Mouse (Mus musculus): ENCODE measurements at regions not wholly inside any gene's neighbourhood (a gene's known extent, or its start where the extent isn't known, plus 50 kb on each side); places are given as distances from the start of the nearest gene placed in this dataset.
A peak's percentile ranks its signal among the peaks of the same experiment; 100 is the strongest.

DNA sequence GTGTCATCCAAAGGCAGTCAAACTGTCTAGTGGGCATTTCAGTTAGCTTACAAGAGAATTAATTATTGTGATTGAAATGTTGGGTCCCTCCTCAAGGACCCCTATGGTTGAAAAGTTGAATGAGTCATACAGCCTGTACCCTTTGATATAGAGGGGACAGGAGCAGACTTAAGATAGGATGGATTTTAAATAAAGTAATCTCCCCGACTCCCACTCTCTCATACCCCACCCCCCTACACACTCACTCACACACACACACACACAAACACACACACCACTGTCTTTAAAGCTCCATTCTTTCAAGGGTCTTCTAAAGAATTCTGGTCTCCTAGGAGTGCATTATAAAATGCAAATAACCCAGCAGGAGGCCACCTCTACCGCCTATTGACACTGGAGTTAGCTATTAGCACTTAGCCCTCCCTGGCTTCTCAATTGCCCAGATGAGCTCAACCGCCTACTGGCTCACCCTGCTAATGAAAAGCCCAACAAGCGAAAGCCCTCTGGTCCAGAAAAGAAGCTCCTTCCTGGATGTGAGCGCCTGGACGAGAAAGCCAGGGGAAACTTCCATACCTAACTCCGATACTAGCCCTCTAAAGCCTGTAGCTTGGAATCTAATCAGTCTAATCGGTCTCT is 236.3 kb upstream of the Rgma start:
- no peak for DNase-seq (ENCODE audit: low read depth, low spot score)

DNA sequence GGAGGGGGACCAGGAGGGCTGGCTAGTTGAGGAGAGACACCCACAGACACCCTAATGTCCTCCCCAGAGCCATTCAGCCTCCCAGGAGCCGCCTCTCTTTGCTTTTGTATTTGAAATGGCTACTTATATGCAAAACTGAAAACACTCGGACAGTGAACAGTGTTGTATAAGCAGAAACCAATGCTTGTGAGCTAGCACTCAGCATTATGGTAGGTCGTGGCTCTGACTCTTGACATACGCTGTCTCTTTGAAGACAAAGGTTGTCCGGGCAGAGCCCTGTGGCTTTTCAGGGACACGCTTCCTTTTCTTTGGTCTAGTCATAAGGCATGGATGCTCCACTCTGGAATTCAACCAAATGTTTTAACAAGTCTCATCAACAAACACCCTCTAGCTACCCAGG is 235.4 kb upstream of the Rgma start:
- no peak for DNase-seq (ENCODE audit: low read depth, low spot score)

DNA sequence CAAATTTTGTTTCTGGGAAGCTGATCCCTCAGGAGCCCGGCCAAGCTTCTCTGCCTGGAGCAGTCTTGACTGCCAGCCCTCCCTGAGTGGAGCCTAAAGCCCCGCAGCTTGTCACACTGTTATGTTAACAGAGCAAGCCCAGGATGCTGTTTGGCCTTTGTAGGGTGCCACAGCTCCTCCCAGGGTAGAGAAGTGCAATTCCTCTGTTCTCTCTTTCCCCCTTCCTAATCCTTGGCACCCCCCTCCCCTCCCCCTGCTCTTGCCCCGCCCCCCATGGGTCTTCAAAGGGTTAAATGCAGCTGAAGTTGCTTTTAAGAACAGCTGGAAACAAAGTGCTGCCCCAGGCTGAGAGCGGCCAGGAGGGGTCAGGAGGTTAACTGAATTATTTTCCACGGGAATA is 234.1 kb upstream of the Rgma start:
- DNase-seq (ENCODE audit: low read depth, low spot score): peak; percentile 42

DNA sequence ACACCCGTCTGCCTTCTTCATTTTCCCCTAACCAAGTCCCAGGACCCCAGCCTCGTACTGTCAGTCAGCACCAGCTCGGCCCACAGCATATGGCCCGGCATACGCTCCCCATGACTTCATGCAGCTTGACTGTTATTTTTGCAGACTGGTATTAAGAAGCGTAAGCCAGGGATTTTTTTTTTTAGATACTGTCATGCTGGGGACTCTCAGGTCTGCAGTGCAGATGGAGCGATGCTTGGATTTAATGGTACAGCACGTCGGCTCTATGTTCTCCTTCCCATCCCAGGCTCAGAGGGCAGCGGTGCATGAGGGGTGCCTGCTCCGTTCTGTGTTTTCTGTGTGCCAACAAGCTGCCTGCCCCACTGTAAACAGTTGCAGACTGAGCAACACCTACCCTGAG is 231.4 kb upstream of the Rgma start:
- DNase-seq (ENCODE audit: low read depth, low spot score): no peak

DNA sequence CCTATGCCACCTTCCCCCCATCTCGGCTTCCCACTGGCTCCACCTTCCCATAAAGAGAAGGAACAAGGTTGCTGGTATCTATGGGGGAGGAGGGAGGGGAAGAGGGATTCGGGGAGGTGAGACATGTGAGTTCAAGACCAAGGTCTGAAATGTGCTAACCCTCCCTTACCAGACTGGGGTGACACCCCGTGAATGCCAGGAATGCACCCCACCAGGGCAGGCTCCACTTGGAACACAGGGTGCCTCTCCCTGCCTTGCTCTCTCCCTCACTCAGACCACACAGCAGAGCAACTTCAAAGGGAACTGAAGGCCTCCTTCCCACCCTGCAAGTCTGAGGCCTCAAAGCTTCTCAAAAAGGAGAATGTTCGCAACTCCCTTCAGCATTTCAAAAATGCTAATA is 230.5 kb upstream of the Rgma start:
- no peak for DNase-seq (ENCODE audit: low read depth, low spot score)

DNA sequence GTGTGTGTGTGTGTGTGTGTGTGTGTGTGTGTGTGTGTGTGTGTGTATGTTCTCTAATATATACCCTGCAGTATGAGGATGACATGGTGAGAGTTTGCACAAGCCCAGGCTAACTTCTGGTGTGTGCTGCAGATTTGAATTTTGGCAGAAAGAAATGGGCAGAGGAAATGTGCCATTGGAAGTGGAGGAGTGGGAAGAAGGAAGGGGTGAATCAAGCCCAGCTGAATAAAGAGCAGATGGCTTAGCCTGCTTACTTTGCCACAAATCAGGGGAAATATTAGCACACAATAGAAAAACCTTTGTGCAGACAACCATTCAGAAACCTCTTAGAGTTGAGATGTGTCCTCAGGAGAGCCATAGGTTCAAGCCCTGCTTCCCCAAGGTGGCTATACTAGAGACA is 228.1 kb upstream of the Rgma start:
- DNase-seq (ENCODE audit: low read depth, low spot score): no peak

DNA sequence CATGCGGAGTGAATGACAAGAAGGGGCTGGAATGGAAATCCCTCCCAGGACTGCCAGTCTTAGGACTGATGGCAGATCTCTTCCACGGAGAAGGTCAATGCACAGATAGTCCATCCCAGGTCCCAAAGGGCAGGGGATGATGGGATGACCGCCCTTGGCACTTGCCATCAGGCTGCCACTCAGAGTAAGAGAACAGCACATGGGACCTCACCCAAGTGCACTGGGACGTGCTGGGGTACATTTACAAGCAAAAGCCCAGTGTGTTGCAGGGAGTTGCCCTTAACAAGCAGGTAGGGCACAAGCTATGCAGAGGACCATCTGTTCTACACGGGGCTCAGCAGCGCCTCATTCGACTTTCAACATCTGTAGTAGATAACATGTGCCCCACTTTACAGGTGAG is 224.9 kb upstream of the Rgma start:
- no peak for DNase-seq (ENCODE audit: low read depth, low spot score)

DNA sequence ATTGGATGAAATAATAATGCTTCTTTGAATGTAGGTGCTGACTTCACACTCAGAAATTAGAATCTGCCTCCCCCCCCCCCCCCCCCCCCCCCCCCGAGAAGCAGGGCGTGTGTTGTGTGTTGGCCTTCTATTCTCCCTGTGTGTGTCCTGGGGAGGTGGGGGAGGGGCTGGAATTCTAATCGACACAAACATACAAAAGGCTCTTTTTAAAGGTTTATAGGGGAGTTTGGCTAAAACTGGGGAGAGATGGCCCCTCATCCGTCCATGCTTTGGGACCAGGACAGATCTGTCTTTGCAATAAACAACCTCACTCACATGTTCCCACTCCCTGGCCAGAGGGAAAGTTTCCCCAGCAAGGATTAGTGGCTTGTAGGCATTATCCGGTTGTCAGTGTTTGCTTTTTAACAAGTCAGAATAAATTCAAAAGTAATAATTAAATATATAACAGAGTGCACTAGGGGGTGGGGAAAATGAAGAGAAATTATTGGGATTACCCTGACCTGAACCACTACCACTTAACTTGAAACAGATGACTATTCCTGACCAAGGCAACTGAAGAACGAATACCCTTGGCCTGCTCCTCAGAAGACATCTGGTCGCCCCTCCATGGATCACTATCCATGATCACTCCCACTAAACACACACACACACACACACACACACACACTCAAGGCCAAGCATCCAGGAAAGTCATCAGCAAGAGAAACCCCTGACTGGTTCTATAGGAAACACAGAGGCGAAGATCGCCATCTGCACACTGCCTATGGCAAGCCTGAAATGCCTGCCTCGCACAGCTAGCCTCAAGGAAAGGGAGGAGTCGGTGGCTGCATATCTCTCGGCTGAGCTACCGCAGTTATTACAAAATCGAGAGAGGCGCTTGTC is 223.5 kb upstream of the Rgma start:
- DNase-seq (ENCODE audit: low read depth, low spot score): no peak

DNA sequence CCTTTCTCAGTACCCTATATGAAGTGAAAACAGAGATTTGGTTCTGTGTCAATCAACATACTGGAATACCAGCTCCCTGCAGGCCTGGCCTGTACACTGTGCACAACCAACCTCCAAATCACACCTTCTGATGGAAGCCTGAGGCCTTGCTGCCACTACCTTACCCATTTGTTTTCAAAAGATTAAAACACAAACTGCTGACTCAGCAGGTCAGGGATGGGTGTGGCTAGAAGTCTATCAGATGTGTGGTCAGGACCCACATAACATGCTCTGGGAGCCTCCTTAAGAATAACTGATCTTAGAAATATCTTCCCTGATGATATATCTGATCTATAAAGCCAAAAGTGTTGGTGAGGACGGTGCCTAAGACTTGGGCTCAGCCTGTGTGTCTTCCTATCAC is 221.6 kb upstream of the Rgma start:
- DNase-seq (ENCODE audit: low read depth, low spot score): no peak

DNA sequence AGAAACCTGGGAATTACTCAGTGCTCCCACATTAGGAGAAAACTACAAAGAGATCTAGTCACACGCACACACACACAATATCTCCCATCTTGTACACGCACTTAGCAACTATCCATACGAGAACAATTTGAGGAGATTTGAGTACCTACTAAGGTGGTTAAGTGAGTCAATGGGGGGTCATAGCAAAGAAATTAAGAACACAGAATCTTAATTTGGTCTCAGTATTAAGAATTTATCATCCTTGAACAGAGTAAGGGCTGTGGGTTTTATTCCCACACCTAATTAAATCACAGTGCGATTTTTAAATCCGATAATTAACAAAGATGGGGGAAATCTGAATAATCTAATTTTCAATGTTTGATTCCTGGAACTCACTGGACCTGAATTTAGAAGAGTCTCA is 216.5 kb upstream of the Rgma start:
- no peak for DNase-seq (ENCODE audit: low read depth, low spot score)

DNA sequence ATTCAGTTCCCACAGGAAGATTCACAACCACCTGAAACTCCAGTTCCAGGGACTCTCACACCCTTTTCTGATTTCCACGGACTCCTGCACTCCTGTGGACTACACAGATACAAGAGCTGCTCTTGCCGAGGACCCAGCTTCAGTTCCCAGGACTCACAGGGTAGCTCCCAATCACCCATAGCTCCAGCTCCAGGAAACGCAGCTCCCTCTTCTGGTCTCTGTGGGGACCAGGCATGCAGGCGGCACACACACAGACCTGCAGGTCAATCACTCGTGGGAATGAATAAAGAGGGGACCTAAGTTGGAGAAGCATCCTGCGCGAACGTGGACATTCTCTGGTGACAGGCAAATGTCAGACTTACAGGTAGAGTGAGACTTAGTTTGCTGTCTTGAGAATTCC is 214.3 kb upstream of the Rgma start:
- no peak for DNase-seq (ENCODE audit: low read depth, low spot score)

DNA sequence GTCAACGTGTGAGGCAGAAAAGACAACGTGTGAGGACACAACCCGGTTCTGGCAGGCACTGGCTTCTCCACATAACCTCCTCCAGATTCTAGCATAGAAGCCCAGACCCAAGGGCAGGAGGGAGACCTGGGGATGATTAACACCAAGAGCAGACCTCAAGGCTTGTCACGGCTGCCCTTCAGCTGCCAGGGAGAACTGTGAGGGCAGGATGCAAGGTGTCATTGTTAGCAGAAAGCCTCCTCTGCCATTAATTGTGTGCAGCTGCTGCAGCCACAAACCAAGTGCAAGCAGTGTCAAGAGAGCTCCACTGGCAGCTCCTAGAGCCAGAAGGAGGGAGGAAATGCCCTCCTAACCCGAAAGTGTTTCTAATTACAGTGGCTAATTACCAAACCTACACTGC is 211.6 kb upstream of the Rgma start:
- DNase-seq (ENCODE audit: low read depth, low spot score): no peak

DNA sequence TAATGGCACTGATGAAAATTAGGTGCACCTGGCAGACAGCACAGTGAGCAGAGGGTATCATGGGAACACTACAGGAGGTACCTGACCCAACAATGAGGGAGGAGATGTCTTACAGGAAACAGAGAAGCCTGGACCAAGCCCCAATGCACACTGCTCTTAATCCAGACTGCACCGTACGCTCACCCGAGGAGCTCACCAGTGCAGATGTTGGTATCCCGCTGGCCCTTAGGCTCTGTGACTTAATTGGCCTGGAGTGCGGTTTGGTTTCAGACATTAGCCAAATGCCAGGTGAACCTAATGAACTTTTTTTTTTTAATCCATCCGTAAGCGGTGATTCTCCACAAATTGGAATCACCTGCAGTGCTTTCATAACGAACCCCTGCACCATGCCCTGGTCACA is 209.8 kb upstream of the Rgma start:
- no peak for DNase-seq (ENCODE audit: low read depth, low spot score)

DNA sequence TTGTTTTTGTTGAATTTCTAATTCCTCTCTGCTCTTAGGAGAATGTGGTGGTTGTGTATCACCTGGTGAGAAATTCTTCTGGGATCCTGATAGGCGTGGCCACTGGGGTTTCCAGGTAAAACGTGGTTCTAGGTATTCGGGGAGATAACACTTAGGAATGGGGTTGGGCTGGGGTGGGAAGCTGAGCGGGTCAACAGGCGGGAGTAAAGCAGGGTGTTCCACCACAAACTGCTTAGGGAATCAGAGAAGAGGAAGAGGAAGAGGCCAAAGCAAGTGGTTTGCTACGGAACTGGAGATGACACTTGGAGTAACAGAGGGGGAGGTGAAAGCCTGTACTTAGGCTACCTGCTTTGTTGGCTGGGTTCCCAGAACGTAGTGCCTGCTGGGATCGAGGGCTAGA is 205.9 kb upstream of the Rgma start:
- DNase-seq (ENCODE audit: low read depth, low spot score): no peak

DNA sequence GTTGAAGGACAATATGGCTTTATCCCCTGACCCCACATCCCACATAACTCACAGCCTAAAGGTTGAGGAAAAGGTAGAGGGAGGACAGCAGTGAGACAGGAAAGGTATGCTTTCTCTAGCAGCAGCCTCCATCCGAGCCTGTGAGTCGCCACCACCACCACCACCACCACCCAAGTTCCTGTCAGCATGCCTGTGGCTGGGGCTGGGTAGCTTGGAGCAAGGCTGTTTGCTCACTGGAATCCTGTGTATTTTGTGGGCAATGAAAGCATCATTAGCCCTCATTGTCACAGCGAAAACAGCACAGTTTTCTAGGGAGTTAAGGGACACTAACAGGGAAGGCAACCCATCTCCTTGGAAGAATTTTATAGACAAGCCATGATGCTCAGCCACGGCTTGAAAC is 202.7 kb upstream of the Rgma start:
- DNase-seq (ENCODE audit: low read depth, low spot score): no peak

DNA sequence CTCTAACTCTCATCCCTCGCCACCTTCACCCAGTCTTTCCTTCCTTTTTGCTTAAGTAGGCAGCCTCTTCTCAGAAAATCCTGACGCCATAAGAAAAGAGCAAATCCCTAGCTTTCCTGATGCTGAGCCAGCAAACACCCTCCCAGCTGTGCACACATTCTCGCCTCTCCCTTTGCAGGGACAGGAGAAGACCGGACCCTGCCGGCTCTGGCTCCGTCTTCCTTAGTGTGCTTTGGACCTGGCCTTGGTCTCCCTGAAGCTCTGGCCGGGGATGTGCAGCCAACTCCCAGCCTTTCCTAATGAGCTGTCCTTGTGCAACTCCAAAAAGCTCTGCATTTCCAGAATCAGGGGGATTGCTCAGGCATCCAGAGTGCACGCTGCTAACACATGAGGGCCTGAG is 191.5 kb upstream of the Rgma start:
- DNase-seq (ENCODE audit: low read depth, low spot score): no peak

DNA sequence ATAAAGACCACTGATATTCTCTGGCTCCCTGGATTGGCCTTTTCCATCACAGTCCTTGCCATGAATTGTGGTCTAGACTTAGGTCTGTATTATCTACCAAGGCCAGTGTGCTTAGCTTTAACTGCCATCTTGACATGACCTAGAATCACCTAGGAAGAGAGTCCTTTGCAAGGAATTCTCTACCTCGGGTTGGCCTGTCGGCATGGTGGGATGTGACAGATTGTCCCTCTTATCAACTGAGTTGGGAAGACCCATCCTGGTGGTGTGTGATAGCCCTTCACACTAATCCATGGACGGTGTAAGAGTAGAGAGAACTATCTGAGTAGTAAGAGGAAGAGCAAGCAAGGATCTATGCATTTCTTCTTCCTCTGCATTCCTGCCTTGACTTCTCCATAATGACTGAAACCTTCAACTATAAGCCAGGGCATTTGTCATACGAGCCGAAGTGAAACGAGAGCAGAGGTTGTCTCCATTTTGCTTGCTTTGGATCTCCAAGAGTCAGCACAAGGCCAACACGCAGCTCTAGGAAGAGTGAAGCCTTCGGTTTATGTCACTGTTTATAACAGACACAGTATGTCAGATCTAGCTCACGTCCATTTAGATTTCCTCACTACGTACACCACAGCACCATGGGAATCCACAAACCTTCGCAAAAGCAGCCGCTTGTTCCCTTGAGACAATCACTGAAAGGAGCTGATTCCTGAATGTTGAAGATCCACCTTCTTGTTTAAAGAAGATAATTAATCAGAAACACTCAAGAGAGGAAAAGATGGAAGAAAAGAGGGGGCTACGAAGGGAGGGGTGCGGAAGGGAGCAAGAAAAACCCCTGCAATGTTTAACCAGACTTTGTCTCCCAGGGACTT is 190.9 kb upstream of the Rgma start:
- no peak for DNase-seq (ENCODE audit: low read depth, low spot score)

DNA sequence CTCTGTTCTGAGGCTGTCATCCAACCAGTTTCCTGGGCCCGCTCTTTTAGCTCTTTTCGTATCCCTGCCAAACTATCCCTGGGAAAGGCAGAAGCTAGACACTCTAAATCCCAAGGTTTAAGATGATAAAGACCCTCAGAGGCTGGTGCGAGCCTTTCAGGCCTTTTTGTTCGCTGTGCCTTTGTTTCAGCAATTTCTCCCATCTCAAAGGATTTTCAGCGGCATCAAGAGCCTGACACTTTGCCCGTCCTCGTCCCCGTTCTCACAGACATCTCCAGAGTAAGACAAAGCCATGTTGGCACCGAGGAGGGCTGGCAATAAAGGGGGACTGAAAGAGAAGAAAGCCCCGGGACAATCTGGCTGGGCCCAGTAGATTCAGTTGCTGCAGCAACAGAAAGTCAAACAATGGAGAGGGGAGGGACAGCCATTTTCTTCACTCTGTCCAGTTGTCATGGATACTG is 190.2 kb upstream of the Rgma start:
- no peak for DNase-seq (ENCODE audit: low read depth, low spot score)

DNA sequence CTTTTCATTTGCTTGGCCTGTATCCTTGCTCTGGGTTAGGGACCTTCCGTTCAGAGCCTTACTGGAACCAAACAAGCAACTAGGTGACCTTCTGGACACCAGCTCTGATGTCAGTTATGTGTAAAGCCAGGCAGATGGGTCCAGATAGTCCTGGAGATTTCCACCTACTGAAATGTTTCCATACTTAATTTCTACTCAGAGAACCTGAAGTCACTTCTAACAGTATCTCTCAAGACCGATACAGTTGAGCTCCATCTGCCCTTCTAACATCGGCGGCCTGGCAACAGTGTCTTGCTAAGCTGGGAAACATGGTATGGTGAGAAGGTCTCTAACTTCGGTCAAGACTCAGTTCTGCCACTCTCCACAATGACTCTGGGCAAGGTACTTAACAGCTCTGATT is 189.7 kb upstream of the Rgma start:
- no peak for DNase-seq (ENCODE audit: low read depth, low spot score)

DNA sequence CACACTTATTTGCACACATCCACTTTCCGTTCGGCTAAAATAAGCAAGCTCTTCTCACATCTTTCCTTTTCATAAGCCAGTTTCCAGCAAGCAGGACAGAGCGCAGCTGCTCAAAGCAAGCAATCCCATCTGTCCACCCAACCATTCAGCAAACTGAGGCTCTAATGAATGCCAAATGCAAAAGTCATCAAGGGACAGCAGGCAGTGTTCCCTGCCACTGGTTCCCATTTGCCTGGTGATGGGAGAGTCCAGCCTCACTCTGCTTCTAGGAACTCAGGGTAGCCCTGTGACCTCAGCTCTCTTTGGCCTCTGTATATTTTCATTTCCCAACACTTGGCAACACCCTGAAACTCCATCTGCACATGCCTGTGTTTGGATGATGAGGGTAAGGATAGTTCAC is 188.8 kb upstream of the Rgma start:
- no peak for DNase-seq (ENCODE audit: low read depth, low spot score)

DNA sequence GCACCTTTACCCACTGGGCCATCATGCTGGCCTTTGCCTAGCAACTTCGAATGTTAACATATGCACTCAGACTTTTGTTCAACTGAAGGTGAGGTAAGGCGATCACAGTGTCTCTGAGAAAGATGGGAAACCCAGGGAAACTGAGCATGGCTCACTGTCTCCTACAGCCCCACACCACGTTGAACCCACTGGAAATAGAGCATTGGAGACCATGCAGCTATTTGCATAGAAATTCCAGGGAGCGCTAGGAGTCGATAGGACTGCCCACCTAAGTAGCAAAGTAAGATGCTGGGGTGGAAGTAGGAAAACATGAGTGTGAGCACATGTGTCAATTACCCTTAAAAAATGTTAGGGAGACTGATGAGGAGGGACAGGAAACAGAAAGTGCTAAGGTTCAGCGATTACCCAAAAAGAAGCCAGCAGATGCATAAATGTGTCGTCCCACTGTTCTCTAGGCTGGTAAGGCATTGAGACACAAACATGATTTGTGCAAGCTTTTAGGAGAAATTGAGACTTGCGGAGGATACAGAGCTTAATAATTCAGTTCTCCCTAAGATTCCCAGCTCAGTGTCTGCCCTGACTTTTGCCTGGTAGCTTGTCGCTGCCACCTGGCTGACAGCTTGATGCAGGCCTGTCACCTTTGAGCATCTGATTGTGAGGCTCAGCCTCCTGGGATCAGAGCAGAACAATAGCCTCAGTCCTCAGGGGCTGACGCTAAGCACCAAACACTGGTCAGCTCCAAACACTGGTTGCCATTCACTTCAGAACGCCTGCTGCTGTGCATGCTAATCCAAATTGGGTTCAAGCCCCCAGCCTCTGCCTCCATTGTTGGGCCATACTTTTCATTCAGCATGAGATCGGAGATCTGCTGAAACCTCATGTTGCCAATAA is 183.7 kb upstream of the Rgma start:
- DNase-seq (ENCODE audit: low read depth, low spot score): no peak
